Mouse (Mus musculus): Measurements from ENCODE around the gene Gabbr2. TPM values are rescaled to one million over a fixed set of nuclear protein-coding genes. Genes with fewer than 3 reads are reported as not detected.

Gene Gabbr2
- total and polyA plus RNA-seq, 3 experiments: not detected

DNA sequence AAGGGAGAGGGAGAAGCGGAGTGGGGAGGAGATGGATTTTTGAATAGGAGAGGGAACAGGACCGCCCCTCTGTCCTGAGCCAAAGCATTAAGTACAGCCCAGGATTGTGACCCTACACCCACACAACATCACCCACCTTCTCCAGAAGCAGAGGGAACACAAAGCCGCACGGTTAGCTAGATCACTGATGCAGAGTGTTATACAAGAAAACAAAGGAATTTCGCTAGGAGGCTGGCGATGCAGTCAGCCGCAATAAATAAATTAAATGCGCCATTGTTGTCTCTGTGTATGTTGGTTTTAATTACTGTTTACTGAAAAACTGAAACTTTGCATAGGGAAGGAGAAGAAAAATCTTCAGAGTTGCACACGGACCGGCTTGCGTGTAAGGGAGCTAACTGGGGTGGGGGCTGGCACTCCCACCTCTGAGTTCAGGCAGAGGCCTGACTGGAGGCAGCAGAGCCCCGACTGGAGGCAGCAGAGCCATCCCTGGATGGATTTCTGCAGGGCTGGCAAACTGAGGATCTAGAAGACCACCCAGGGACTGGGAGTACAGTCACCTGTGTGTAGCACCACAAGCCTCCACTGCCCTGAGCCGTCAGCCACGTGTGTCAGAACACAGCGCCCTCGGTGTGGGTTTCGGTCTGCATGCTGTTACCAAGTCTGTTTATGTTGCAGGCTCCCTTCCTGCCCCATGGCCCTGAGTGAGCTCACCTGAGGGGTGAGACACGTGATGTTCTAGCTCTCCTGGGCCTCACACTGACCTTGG is 93.9 kb downstream of the Gabbr2 start:
- Histone ChIP-seq H3K4me2 (ENCODE audit: insufficient read depth, low read depth, poor library complexity, severe bottlenecking) (no peak overlapping the region), H3K9ac (ENCODE audit: insufficient read depth, low read depth) (no peak overlapping the region), H3K27ac (ENCODE audit: insufficient read depth, low read depth) (no peak overlapping the region), H3K79me2 (replicated peaks; ENCODE audit: control insufficient read depth, extremely low read depth, insufficient read depth, poor library complexity, severe bottlenecking) (no peaks in the 10 kb centered on the region), H3K4me3 (replicated peaks in 1 of 3; ENCODE audit: low read depth in 2 of 3, low read length in 2 of 3, poor library complexity in 1 of 3) (no peak overlapping the region), H3K4me1 (ENCODE audit: control insufficient read depth in 1 of 2, insufficient read depth in 2 of 2) (no peaks in the 10 kb centered on the region), H3K9me3 (replicated peaks; ENCODE audit: low read length) (peaks cover 3% of the 10 kb centered on the region), H3K36me3 (replicated peaks in 1 of 2; ENCODE audit: control insufficient read depth in 1 of 2, insufficient read depth in 1 of 2, low read length in 1 of 2) (no peaks in the 10 kb centered on the region), H3K27me3 (replicated peaks) (peaks cover 90% of the 10 kb centered on the region)
- TF ChIP-seq ZMIZ1 (IDR thresholded peaks at IDR 0.05; ENCODE audit: low read depth, low read length) (no peak), MEF2A (IDR thresholded peaks at IDR 0.05; ENCODE audit: borderline replicate concordance, low read depth, low read length) (no peak), MAZ (IDR thresholded peaks at IDR 0.05; ENCODE audit: low read depth, low read length) (no peak), MXI1 (IDR thresholded peaks at IDR 0.05; ENCODE audit: low read depth, low read length) (no peak), SMC3 (IDR thresholded peaks at IDR 0.05; ENCODE audit: low read depth, low read length) (no peak), CTCF (conservative IDR thresholded peaks at IDR 0.05 in 1 of 2, IDR thresholded peaks at IDR 0.05 in 1 of 2; ENCODE audit: low read depth in 2 of 2, low read length in 2 of 2) (no peak), HCFC1 (IDR thresholded peaks at IDR 0.05; ENCODE audit: low read depth, low read length) (no peak), PAX5 (IDR thresholded peaks at IDR 0.05; ENCODE audit: low read length) (no peak)
- in situ Hi-C loops (cut with MboI; ENCODE audit: low pct_ligation_motif_present, low pct_unique_long_range_greater_than_20kb, low sequenced_read_pairs): no loop called here
- dilution Hi-C loops (cut with MboI; ENCODE audit: extremely low pct_ligation_motif_present, extremely low pct_unique_long_range_greater_than_20kb, low sequenced_read_pairs): no loop called here
- no peak for DNase-seq (ENCODE audit: extremely low read depth)

DNA sequence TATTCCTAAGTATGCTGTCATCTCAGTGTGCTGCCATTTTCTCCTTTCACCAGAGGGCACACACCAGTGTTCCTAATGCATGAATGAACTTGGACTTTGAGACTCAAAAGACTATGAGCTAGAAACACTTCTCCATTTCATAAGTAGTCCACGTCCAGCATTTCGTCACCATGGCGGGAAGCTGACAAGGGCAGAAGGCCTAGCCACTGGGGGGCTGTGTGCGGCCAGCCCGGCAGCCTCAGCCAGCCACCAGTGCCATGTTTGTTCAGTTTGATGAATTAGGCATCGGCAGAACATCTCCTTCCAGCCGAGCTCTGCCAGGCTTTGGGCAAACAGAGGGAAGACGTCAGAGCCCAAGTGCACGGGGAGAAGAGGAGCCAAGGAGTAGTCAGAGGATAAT is 97.5 kb downstream of the Gabbr2 start:
- no peak for DNase-seq (ENCODE audit: extremely low read depth)

GRCm38 (mm10) chr4:46889175-46889574 is 102.5 kb downstream of the Gabbr2 start:
- dilution Hi-C loops (cut with MboI; ENCODE audit: extremely low pct_ligation_motif_present, extremely low pct_unique_long_range_greater_than_20kb, low sequenced_read_pairs) (no loop called here), in situ Hi-C loops (cut with MboI; ENCODE audit: low pct_ligation_motif_present, low pct_unique_long_range_greater_than_20kb, low sequenced_read_pairs) (no loop called here)
- no peak overlapping the region for H3K4me3 ChIP-seq (replicated peaks in 1 of 3; ENCODE audit: low read depth in 2 of 3, low read length in 2 of 3, poor library complexity in 1 of 3)
- H3K4me1 ChIP-seq (ENCODE audit: control insufficient read depth in 1 of 2, insufficient read depth in 2 of 2): no peaks in the 10 kb centered on the region
- H3K9ac ChIP-seq (ENCODE audit: insufficient read depth, low read depth): no peak overlapping the region
- no peak overlapping the region for H3K4me2 ChIP-seq (ENCODE audit: insufficient read depth, low read depth, poor library complexity, severe bottlenecking)
- H3K27me3 ChIP-seq (replicated peaks): peaks cover 92% of the 10 kb centered on the region
- TF ChIP-seq E2F4 (IDR thresholded peaks at IDR 0.05; ENCODE audit: insufficient replicate concordance, low read depth, low read length) (no peak), TCF12 (IDR thresholded peaks at IDR 0.05; ENCODE audit: low read depth, low read length) (no peak), ZKSCAN1 (IDR thresholded peaks at IDR 0.05; ENCODE audit: borderline replicate concordance, low read depth, low read length) (no peak)
- no peaks in the 10 kb centered on the region for H3K79me2 ChIP-seq (replicated peaks; ENCODE audit: control insufficient read depth, extremely low read depth, insufficient read depth, poor library complexity, severe bottlenecking)
- H3K9me3 ChIP-seq (replicated peaks; ENCODE audit: low read length): peaks cover 4% of the 10 kb centered on the region
- H3K27ac ChIP-seq (ENCODE audit: insufficient read depth, low read depth): no peak overlapping the region
- DNase-seq (ENCODE audit: extremely low read depth): no peak
- H3K36me3 ChIP-seq (replicated peaks in 1 of 2; ENCODE audit: control insufficient read depth in 1 of 2, insufficient read depth in 1 of 2, low read length in 1 of 2): no peaks in the 10 kb centered on the region

More for the DNA sequence above, 97.5 kb downstream of the Gabbr2 start:
- in situ Hi-C loops (cut with MboI; ENCODE audit: low pct_ligation_motif_present, low pct_unique_long_range_greater_than_20kb, low sequenced_read_pairs) (no loop called here), dilution Hi-C loops (cut with MboI; ENCODE audit: extremely low pct_ligation_motif_present, extremely low pct_unique_long_range_greater_than_20kb, low sequenced_read_pairs) (no loop called here)
- Histone ChIP-seq H3K36me3 (replicated peaks in 1 of 2; ENCODE audit: control insufficient read depth in 1 of 2, insufficient read depth in 1 of 2, low read length in 1 of 2) (no peaks in the 10 kb centered on the region), H3K4me2 (ENCODE audit: insufficient read depth, low read depth, poor library complexity, severe bottlenecking) (no peak overlapping the region), H3K9me3 (replicated peaks; ENCODE audit: low read length) (peaks cover 4% of the 10 kb centered on the region), H3K79me2 (replicated peaks; ENCODE audit: control insufficient read depth, extremely low read depth, insufficient read depth, poor library complexity, severe bottlenecking) (no peaks in the 10 kb centered on the region), H3K4me3 (replicated peaks in 1 of 3; ENCODE audit: low read depth in 2 of 3, low read length in 2 of 3, poor library complexity in 1 of 3) (no peak overlapping the region), H3K9ac (ENCODE audit: insufficient read depth, low read depth) (no peak overlapping the region), H3K27me3 (replicated peaks) (peaks cover 95% of the 10 kb centered on the region), H3K4me1 (ENCODE audit: control insufficient read depth in 1 of 2, insufficient read depth in 2 of 2) (no peaks in the 10 kb centered on the region), H3K27ac (ENCODE audit: insufficient read depth, low read depth) (no peak overlapping the region)
- TF ChIP-seq ZNF384 (IDR thresholded peaks at IDR 0.05; ENCODE audit: low read depth, low read length) (no peak), HCFC1 (IDR thresholded peaks at IDR 0.05; ENCODE audit: low read depth, low read length) (no peak), USF1 (IDR thresholded peaks at IDR 0.05; ENCODE audit: low read depth, low read length) (no peak), JUND (conservative IDR thresholded peaks at IDR 0.05; ENCODE audit: low read depth, low read length) (no peak)
